17 mouse cellular contexts compared by ENCODE assay signal in genomic region chrX:73242821-73243325, GRCm38 (mm10). TPM values are rescaled to one million over a fixed set of nuclear protein-coding genes. Genes with fewer than 3 reads are reported as not detected.
"Had no signal": no experiment of that assay in that cellular context is flagged by ENCODE, and none has a peak within 500 bp of the region (broad histone marks: within the 10 kb centered on the region; RNA-seq: fewer than 3 reads in every experiment).

Xlr4c (minus strand) TSS chrX:73243130.

RNA-seq across cellular contexts. Expression of gene Xlr4c, which starts in this region (rescaled TPM):
- total RNA-seq: gastrocnemius, adult 2 months; gastrocnemius, postnatal 25 days; heart, adult 18-20 months; heart, adult 8-10 months; heart, postnatal 10 days; heart, postnatal 25 days; heart, postnatal 4 days; layer of hippocampus, adult 8-10 months; left cerebral cortex, adult 18-20 months; left cerebral cortex, postnatal 25 days; left cerebral cortex, postnatal 4 days had no signal
- polyA plus RNA-seq: hindbrain, embryonic 12.5 days; hindbrain, embryonic 16.5 days; kidney, adult 2 months; limb, embryonic 11.5 days; limb, embryonic 13.5 days; liver, adult 2 months had no signal
